Mouse (Mus musculus) megakaryocyte, embryonic 14.5 days (primary cell): ENCODE measurements around the gene Rasal1.

Source experiments
- FLI1 ChIP-seq: IDR thresholded peaks from 2 replicates; pipeline ENCODE4 v1.6.1; 2012; ENCODE audit warnings: low read length, inconsistent platforms, mixed read lengths
- GATA1 ChIP-seq: IDR thresholded peaks from 3 replicates; pipeline ENCODE4 v1.6.1; 2012; ENCODE audit warnings: mixed read lengths, low read length, inconsistent platforms, borderline replicate concordance

- no peak for TF ChIP-seq GATA1
- TF ChIP-seq FLI1, result no peak
Observed at GRCm38 (mm10) chr5:120605241-120605661, 43.4 kb upstream of the Rasal1 start.
